Mouse (Mus musculus): ENCODE measurements around the gene Mgme1.

DNA sequence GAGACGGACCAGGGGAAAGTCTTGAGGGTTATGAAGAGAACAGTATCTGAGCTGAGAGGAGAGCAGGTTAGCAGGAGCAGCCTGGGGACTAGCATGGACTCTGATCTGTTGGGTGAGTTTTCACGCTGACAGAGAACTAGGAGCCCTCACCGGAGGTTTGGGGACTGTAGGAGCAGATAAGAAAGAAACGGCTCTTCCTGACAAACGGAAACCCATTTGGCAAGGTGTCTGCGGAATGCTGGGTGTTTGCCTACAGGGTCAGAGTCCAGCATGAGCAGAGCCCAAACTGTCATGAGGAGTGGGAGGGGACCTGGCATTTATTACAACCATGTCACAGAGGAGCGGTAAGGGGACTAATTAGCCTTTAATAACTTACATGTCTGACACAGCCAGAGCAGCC lies 40.0 kb upstream of the Mgme1 start:
- no peak for TF ChIP-seq CTCF (IDR thresholded peaks at IDR 0.05; ENCODE audit: low read depth)
- no peak for TF ChIP-seq EP300 (IDR thresholded peaks at IDR 0.05; ENCODE audit: low read depth)

All from heart, postnatal 0 days (tissue).